Mouse (Mus musculus) liver, adult 2 months (tissue): ENCODE measurements around the gene Gm20388. TPM values are rescaled to one million over a fixed set of nuclear protein-coding genes. Genes with fewer than 3 reads are reported as not detected.
A peak's percentile ranks its signal among the peaks of the same experiment; 100 is the strongest.

Experiments
- DNase-seq: peaks from one replicate; pipeline ENCODE4 v3.0.0-alpha.2; 2011; ENCODE audit warnings: low read depth, low spot score; ENCODE audit errors: extremely low read depth
- H3K27ac ChIP-seq: fragments of 200-500 bp; replicated peaks from 2 replicates; pipeline ENCODE4 v1.5.1; 2012; ENCODE audit warnings: low read depth, mild to moderate bottlenecking, control low read depth, inconsistent platforms, low read length; ENCODE audit not compliant: insufficient read depth
- H3K27me3 ChIP-seq: fragments of 200-500 bp; 2 replicates; pipeline ENCODE4 v1.6.1; 2012; ENCODE audit warnings: mild to moderate bottlenecking, moderate library complexity, low read length, inconsistent platforms; ENCODE audit not compliant: control insufficient read depth, insufficient read depth
- H3K36me3 ChIP-seq: fragments of 200-500 bp; 2 replicates; pipeline ENCODE4 v1.6.1; 2012; ENCODE audit warnings: low read length, inconsistent platforms; ENCODE audit not compliant: control insufficient read depth, insufficient read depth
- H3K4me1 ChIP-seq: fragments of 200-500 bp; 2 replicates; pipeline ENCODE4 v1.6.1; 2011; ENCODE audit warnings: low read length; ENCODE audit not compliant: control insufficient read depth, insufficient read depth
- H3K4me3 ChIP-seq: fragments of 200-500 bp; 2 replicates; pipeline ENCODE4 v1.5.1; 2011; ENCODE audit warnings: low read depth, mild to moderate bottlenecking, control low read depth, low read length, moderate library complexity; ENCODE audit not compliant: insufficient read depth
- H3K79me2 ChIP-seq: fragments of 200-500 bp; 2 replicates; pipeline ENCODE4 v1.6.1; 2012; ENCODE audit warnings: inconsistent platforms, mild to moderate bottlenecking, low read length, moderate library complexity; ENCODE audit not compliant: control insufficient read depth, insufficient read depth
- H3K9ac ChIP-seq: fragments of 200-500 bp; 2 replicates; pipeline ENCODE4 v1.6.1; 2012; ENCODE audit warnings: low read depth, mild to moderate bottlenecking, control low read depth, inconsistent platforms, low read length
- CTCF ChIP-seq: fragments of 200-500 bp; IDR thresholded peaks from 2 replicates; pipeline ENCODE4 v1.5.1; 2011; ENCODE audit warnings: low read depth, low read length, control low read depth
- POLR2A ChIP-seq: fragments of 200-500 bp; IDR thresholded peaks from 2 replicates; pipeline ENCODE4 v1.6.1; 2011; ENCODE audit warnings: low read length, control low read depth; ENCODE audit not compliant: insufficient read depth; ENCODE audit errors: extremely low read depth
- WGBS: fragments of 180-500 bp; shearing (Covaris S2); methylation state at CpG from one replicate; pipeline ENCODE4 v1.1.7; 2018; 5-methylcytosine and 5-hydroxymethylcytosine counted together
- polyA plus RNA-seq: library from polyadenylated mRNA; depleted of rRNA; stranded (reverse); fragments of >200 nt; gene quantifications from 2 replicates; pipeline ENCODE4 v1.2.3, GENCODE M21; 2012
- total RNA-seq: library from RNA; depleted of rRNA; stranded (reverse); fragments of >200 nt; gene quantifications from 2 replicates; pipeline ENCODE4 v1.2.3, GENCODE M21; 2014

The Gm20388 gene
- total and polyA plus RNA-seq, 2 experiments, result 6.4 to 19.9 TPM

GRCm38 (mm10) chr8:119873181-119873580, 37.5 kb upstream of the Gm20388 start:
- Histone ChIP-seq H3K4me1 (no peaks in the 10 kb centered on the region), H3K4me3 (no peak overlapping the region), H3K79me2 (peaks cover 3% of the 10 kb centered on the region; the same call in 1 of the 2 replicates), H3K27me3 (no peaks in the 10 kb centered on the region), H3K9ac (no peak overlapping the region), H3K27ac (no peak overlapping the region), H3K36me3 (peaks cover 17% of the 10 kb centered on the region)
- TF ChIP-seq CTCF, result no peak
- no peak for TF ChIP-seq POLR2A
- WGBS, result 100% methylated on average over 1 of the region's 1 CpGs
- no peak for DNase-seq

- Histone ChIP-seq H3K27me3 (no peaks in the 10 kb centered on the region), H3K79me2 (no peaks in the 10 kb centered on the region), H3K9ac (no peak overlapping the region), H3K4me3 (no peak overlapping the region), H3K27ac (no peak overlapping the region), H3K4me1 (peaks cover 10% of the 10 kb centered on the region), H3K36me3 (no peaks in the 10 kb centered on the region)
- TF ChIP-seq CTCF (no peak), POLR2A (no peak)
- WGBS, result 84% methylated on average over 6 of the region's 6 CpGs
- DNase-seq, result no peak
Observed at GRCm38 (mm10) chr8:119881301-119881700, 29.3 kb upstream of the Gm20388 start.

GRCm38 (mm10) chr8:119881917-119882316, 28.7 kb upstream of the Gm20388 start:
- no peak for TF ChIP-seq CTCF
- TF ChIP-seq POLR2A, result no peak
- Histone ChIP-seq H3K9ac (no peak overlapping the region), H3K4me3 (no peak overlapping the region), H3K36me3 (no peaks in the 10 kb centered on the region), H3K27me3 (no peaks in the 10 kb centered on the region), H3K27ac (no peak overlapping the region), H3K4me1 (peaks cover 10% of the 10 kb centered on the region), H3K79me2 (no peaks in the 10 kb centered on the region)
- 68% methylated on average over 8 of the region's 8 CpGs for WGBS
- DNase-seq, result peak; percentile 48

GRCm38 (mm10) chr8:119883281-119883680, 27.4 kb upstream of the Gm20388 start:
- 74% methylated on average over 7 of the region's 7 CpGs for WGBS
- no peak for TF ChIP-seq CTCF
- TF ChIP-seq POLR2A, result no peak
- DNase-seq, result peak; percentile 46
- H3K9ac ChIP-seq, result no peak overlapping the region
- no peak overlapping the region for H3K4me3 ChIP-seq
- peaks cover 10% of the 10 kb centered on the region for H3K4me1 ChIP-seq
- no peaks in the 10 kb centered on the region for H3K27me3 ChIP-seq
- H3K27ac ChIP-seq, result no peak overlapping the region
- H3K36me3 ChIP-seq, result no peaks in the 10 kb centered on the region
- no peaks in the 10 kb centered on the region for H3K79me2 ChIP-seq

GRCm38 (mm10) chr8:119885612-119886011, 25.0 kb upstream of the Gm20388 start:
- no peak overlapping the region for H3K4me3 ChIP-seq
- H3K27me3 ChIP-seq, result no peaks in the 10 kb centered on the region
- TF ChIP-seq POLR2A, result no peak
- TF ChIP-seq CTCF, result no peak
- WGBS, result 7% methylated on average over 3 of the region's 3 CpGs
- no peaks in the 10 kb centered on the region for H3K79me2 ChIP-seq
- no peaks in the 10 kb centered on the region for H3K36me3 ChIP-seq
- peaks cover 10% of the 10 kb centered on the region for H3K4me1 ChIP-seq
- DNase-seq, result peak; percentile 99
- H3K9ac ChIP-seq, result peak overlapping the region; percentile 13; the same call in 1 of the 2 replicates
- H3K27ac ChIP-seq, result peak overlapping the region; percentile 85

GRCm38 (mm10) chr8:119887130-119887529, 23.5 kb upstream of the Gm20388 start:
- 65% methylated on average over 3 of the region's 3 CpGs for WGBS
- peak; percentile 38 for DNase-seq
- H3K9ac ChIP-seq, result no peak overlapping the region

More at GRCm38 (mm10) chr8:119887130-119887529, 23.5 kb upstream of the Gm20388 start:
- Histone ChIP-seq H3K36me3 (no peaks in the 10 kb centered on the region), H3K4me3 (no peak overlapping the region), H3K27ac (no peak overlapping the region), H3K27me3 (no peaks in the 10 kb centered on the region), H3K79me2 (no peaks in the 10 kb centered on the region), H3K4me1 (peaks cover 10% of the 10 kb centered on the region)
- no peak for TF ChIP-seq POLR2A
- peak; percentile 91 for TF ChIP-seq CTCF
